Mouse (Mus musculus) heart, embryonic 14.5 days (tissue): ENCODE measurements around the gene Pcsk6. TPM values are rescaled to one million over a fixed set of nuclear protein-coding genes. Genes with fewer than 3 reads are reported as not detected.

Experiments
- ATAC-seq: fragments of 200-750 bp; cut with Nextera tagmentation; 2 replicates; pipeline ENCODE4 v1.8.0; 2017; ENCODE audit warnings: low read depth, moderate TSS enrichment; ENCODE audit not compliant: insufficient number of reproducible peaks, insufficient read depth, low FRiP score
- H3K27ac ChIP-seq, 2 experiments: fragments of 200-500 bp in 1 of 2; fragments of 300-500 bp in 1 of 2; sonication (generic) in 1 of 2; replicated peaks in 1 of 2; 2 replicates each; pipeline ENCODE4 v1.5.1; 2012 to 2014; ENCODE audit warnings: low read depth in 2 of 2, low read length in 2 of 2, control low read depth in 1 of 2, mild to moderate bottlenecking in 1 of 2, mixed read lengths in 1 of 2; ENCODE audit not compliant: control insufficient read depth in 1 of 2, insufficient read depth in 1 of 2
- H3K27me3 ChIP-seq: fragments of 300-500 bp; sonication (generic); 2 replicates; pipeline ENCODE4 v1.6.1; 2014; ENCODE audit warnings: mild to moderate bottlenecking, low read length, control low read depth; ENCODE audit not compliant: control insufficient read depth, insufficient read depth
- H3K36me3 ChIP-seq: fragments of 300-500 bp; sonication (generic); 2 replicates; pipeline ENCODE4 v1.6.1; 2014; ENCODE audit warnings: mild to moderate bottlenecking, control low read depth, low read length, mixed read lengths; ENCODE audit not compliant: control insufficient read depth, insufficient read depth
- H3K4me1 ChIP-seq, 2 experiments: fragments of 200-500 bp in 1 of 2; fragments of 300-500 bp in 1 of 2; sonication (generic) in 1 of 2; 2 replicates each; pipeline ENCODE4 v1.6.1; 2012 to 2014; ENCODE audit warnings: low read length in 2 of 2, control low read depth in 1 of 2, mixed read lengths in 1 of 2; ENCODE audit not compliant: control insufficient read depth in 2 of 2, insufficient read depth in 2 of 2
- H3K4me2 ChIP-seq: fragments of 300-500 bp; sonication (generic); 2 replicates; pipeline ENCODE4 v1.6.1; 2014; ENCODE audit warnings: mild to moderate bottlenecking, low read length
- H3K4me3 ChIP-seq, 2 experiments: fragments of 200-500 bp in 1 of 2; fragments of 300-500 bp in 1 of 2; sonication (generic) in 1 of 2; 2 replicates each; pipeline ENCODE4 v1.5.1; 2012 to 2014; ENCODE audit warnings: low read length in 2 of 2, mild to moderate bottlenecking in 2 of 2, control low read depth in 1 of 2, low read depth in 1 of 2, moderate library complexity in 1 of 2; ENCODE audit not compliant: control insufficient read depth in 1 of 2, insufficient read depth in 1 of 2
- H3K9ac ChIP-seq: fragments of 300-500 bp; sonication (generic); 2 replicates; pipeline ENCODE4 v1.6.1; 2014; ENCODE audit warnings: mild to moderate bottlenecking, low read length
- H3K9me3 ChIP-seq: fragments of 300-500 bp; sonication (generic); 2 replicates; pipeline ENCODE4 v1.6.1; 2016; ENCODE audit warnings: low read length, control low read depth; ENCODE audit not compliant: control insufficient read depth
- WGBS: fragments of 180-500 bp; shearing (Covaris S2); extraction: QIAGEN DNeasy Blood & Tissue Kit; methylation state at CpG from one replicate; pipeline ENCODE4 v1.1.7; 2014; 5-methylcytosine and 5-hydroxymethylcytosine counted together
- polyA plus RNA-seq: library from polyadenylated mRNA; unstranded; fragments of >200 nt; fragmentation: Nextera tagmentation; extraction: Ambion mirVana; gene quantifications from 2 replicates; pipeline ENCODE4 v1.2.1, GENCODE M21; 2014

Pcsk6 gene
- polyA plus RNA-seq, 1 experiment from 2014 or later = 3.0 TPM

DNA sequence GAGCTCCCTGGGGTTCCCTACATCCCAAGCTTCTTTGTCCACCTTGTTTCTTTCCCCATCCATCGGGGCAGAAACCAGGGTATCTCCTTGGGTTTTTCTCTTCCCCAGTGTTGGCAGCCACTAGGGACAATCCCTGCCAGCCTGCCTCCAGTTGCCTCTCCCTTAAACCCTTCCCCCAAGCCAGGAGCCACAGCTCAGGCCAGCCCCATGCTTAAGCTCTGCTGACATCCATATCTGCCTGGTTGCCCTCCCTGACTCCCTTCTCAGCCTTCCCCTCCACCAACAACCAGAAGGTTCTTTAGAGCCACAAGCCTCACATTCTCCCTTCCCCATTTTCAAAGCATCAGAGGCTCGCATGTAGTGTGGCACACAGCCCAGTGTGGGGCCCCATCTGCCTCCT, 10.3 kb downstream of the Pcsk6 start:
- Histone ChIP-seq H3K27ac (no peak overlapping the region), H3K27me3 (peaks cover 9% of the 10 kb centered on the region; the same call in 1 of the 2 replicates), H3K9ac (no peak overlapping the region), H3K4me2 (no peak overlapping the region), H3K4me1 (peaks cover 10 to 16% of the 10 kb centered on the region in 2 experiments; a peak in 3 of 4 replicates), H3K4me3 (no peak overlapping the region), H3K9me3 (no peaks in the 10 kb centered on the region), H3K36me3 (no peaks in the 10 kb centered on the region)
- ATAC-seq = no peak
- WGBS = 54% methylated on average over 2 of the region's 2 CpGs

DNA sequence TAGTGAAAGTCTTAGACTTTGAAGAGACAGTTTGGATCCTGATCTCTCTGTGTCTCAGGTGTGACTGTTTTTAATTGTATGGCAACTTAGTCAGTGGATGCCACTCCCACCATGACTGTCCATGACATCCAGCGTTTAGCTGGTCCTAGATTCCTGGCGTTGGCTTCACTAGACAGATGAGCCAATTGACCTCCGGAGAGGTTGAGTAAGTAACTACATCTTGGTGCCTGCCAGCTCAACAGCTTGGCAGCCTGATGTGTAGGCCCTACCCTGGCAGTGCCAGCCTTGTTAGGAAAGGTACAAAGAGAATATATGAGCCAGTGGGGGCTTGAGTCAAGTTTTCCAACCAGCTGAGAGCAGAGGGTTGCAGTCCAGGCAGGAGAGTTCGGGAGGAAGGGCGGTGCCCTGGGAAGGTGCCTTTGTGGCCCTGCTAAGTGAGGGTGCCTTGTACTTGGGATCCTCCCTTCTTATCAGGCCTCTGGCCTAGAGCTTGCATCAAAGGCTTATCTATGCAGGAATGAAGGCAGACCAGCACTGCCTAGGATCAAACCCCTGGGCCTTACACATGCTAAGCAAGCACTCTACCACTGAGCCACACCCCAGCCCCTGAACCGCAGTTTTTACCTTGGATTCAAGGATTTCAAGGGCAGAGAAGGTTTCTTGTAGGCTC, 11.8 kb downstream of the Pcsk6 start:
- peaks cover 8 to 16% of the 10 kb centered on the region in 2 experiments; a peak in 3 of 4 replicates for H3K4me1 ChIP-seq
- no peak overlapping the region for H3K27ac ChIP-seq
- no peaks in the 10 kb centered on the region for H3K9me3 ChIP-seq
- ATAC-seq = no peak
- no peak overlapping the region for H3K4me3 ChIP-seq
- no peaks in the 10 kb centered on the region for H3K36me3 ChIP-seq
- H3K4me2 ChIP-seq = no peak overlapping the region
- 62% methylated on average over 6 of the region's 6 CpGs for WGBS
- H3K27me3 ChIP-seq = peaks cover 14% of the 10 kb centered on the region; the same call in 1 of the 2 replicates
- H3K9ac ChIP-seq = no peak overlapping the region

DNA sequence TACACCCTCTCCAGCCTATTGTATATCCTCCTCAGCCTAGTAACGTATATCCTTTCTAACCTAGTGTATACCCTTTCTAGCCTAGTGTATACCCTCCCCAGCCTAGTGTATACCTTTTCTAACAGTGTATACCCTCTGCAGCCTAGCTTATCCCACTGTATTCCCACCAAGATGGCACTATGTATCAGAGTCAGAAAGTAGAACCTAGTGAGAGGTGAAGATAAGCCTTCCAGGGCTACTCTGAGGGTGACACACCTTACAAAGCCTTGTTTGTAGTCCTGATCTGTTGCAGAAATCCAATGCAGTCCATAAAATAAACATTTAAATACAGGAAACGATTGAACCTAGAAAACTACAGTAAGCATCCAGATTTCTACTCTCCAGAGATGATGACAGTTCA, 12.4 kb downstream of the Pcsk6 start:
- Histone ChIP-seq H3K9ac (no peak overlapping the region), H3K4me3 (no peak overlapping the region), H3K36me3 (no peaks in the 10 kb centered on the region), H3K4me2 (no peak overlapping the region), H3K9me3 (no peaks in the 10 kb centered on the region), H3K4me1 (peaks cover 6 to 16% of the 10 kb centered on the region in 2 experiments; a peak in 3 of 4 replicates), H3K27me3 (peaks cover 16% of the 10 kb centered on the region), H3K27ac (no peak overlapping the region)
- ATAC-seq = no peak
- 82% methylated on average over 2 of the region's 2 CpGs for WGBS

DNA sequence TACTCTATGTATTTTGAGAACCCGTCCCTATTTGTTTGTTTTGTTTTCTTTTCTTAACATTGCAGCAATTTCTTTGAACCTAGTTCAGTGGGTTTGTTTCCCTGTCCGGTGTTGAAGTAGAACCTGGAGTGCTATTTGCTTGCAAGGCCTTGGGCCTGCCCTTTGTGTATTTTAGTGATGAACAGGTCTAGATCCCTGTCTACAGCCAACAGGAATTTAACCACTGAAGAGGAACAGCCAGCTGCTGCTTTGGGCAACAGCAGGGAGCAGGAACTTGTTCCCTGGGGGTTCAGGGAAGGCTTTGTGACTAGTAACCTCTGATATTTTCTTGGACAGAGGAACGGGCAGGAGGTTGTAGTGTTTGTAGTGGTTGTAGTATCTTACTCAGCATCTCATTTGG, 15.1 kb downstream of the Pcsk6 start:
- Histone ChIP-seq H3K36me3 (no peaks in the 10 kb centered on the region), H3K4me1 (peaks cover 7 to 11% of the 10 kb centered on the region in 2 experiments; a peak in 2 of 4 replicates), H3K9ac (no peak overlapping the region), H3K27me3 (peaks cover 16% of the 10 kb centered on the region), H3K4me3 (no peak overlapping the region), H3K4me2 (no peak overlapping the region), H3K9me3 (no peaks in the 10 kb centered on the region), H3K27ac (no peak overlapping the region)
- ATAC-seq = no peak
- 83% methylated on average over 3 of the region's 3 CpGs for WGBS

DNA sequence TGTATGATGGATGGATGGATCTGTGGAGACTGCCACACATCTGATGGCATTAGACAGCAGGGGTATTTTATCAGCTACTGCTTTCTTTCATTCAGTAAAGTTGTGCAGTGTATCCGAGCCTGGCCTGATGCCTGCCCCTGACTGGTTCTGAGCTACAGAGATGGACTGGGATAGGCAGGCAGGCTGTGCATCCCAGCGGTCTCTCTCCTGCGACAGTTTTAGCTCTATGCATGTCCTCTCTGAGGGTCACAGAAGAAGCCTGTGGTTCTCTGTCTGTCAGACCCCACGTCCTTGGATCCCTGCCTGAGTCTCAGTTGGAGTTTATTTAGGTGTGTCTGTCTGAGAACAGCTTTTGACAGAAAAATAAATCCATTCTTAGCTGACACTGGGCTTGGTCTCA, 16.7 kb downstream of the Pcsk6 start:
- 48% methylated on average over 4 of the region's 4 CpGs for WGBS
- peaks cover 7 to 8% of the 10 kb centered on the region in 2 experiments; a peak in 2 of 4 replicates for H3K4me1 ChIP-seq
- no peaks in the 10 kb centered on the region for H3K36me3 ChIP-seq
- no peaks in the 10 kb centered on the region for H3K9me3 ChIP-seq
- H3K4me3 ChIP-seq = no peak overlapping the region
- ATAC-seq = no peak
- H3K4me2 ChIP-seq = no peak overlapping the region
- H3K27ac ChIP-seq = no peak overlapping the region
- peaks cover 13% of the 10 kb centered on the region for H3K27me3 ChIP-seq
- no peak overlapping the region for H3K9ac ChIP-seq

DNA sequence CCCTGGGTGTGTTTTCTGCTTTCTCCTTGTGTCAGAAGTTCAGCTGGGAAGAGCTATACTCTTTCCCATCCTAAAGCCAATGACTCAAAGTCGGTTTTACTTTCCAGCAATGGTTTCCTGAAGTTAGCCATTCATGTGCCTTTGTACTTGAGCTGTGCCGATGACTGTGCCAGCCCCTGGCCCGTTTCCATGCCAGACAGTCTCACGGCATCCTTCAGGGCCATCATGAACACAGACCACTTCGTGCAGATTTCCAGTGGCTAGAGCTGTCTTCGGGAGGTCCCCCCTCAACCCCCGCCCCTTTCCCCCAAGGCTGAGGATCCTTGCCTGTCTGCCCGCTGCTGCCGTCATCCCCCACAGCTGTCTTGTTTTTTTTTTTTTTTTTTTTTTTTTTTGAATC, 17.8 kb downstream of the Pcsk6 start:
- no peaks in the 10 kb centered on the region for H3K36me3 ChIP-seq
- no peak overlapping the region for H3K4me2 ChIP-seq
- no peak overlapping the region for H3K9ac ChIP-seq
- no peaks in the 10 kb centered on the region for H3K9me3 ChIP-seq
- peaks cover 20% of the 10 kb centered on the region for H3K27me3 ChIP-seq
- no peak overlapping the region for H3K4me3 ChIP-seq
- no peak overlapping the region for H3K27ac ChIP-seq
- peaks cover 5 to 8% of the 10 kb centered on the region in 2 experiments; a peak in 2 of 4 replicates for H3K4me1 ChIP-seq
- no peak for ATAC-seq
- WGBS = 81% methylated on average over 9 of the region's 9 CpGs

DNA sequence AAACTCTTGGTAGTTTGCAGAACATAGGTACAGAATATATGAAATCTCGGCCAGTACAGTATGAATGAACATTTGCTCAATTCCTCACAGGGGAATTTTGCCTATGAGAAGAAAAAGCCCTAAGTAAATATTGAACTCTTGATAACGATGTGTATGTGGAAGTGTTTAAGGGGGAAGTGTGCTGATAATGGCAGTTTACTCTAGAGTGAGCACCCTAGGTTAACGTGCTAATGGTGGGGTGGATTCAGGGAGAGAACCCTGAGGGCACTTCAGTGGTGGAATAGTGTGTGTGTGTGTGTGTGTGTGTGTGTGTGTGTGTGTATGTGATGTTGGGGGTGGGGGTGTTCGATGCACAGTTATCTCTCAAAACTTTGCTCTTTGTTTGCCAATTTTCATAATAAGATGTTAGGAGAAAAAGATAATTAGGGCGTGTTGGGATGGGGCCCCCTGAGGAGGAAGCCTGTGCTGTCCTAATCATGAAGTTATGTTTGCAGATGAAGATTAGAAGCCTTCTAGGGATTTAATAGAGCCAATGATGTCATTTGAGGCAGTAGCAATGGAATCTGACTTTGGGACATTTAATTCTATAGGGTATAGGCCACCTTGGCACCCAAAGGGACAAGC, 19.2 kb downstream of the Pcsk6 start:
- no peak for ATAC-seq
- Histone ChIP-seq H3K4me3 (no peak overlapping the region), H3K9me3 (no peaks in the 10 kb centered on the region), H3K36me3 (no peaks in the 10 kb centered on the region), H3K27ac (no peak overlapping the region), H3K27me3 (peaks cover 20% of the 10 kb centered on the region), H3K9ac (no peak overlapping the region), H3K4me2 (peak overlapping the region; percentile 43), H3K4me1 (peaks cover 7 to 8% of the 10 kb centered on the region in 2 experiments; a peak in 3 of 4 replicates)
- WGBS = 61% methylated on average over 5 of the region's 5 CpGs
